Mouse (Mus musculus) liver, adult 10 weeks (tissue): Measurements from ENCODE around the gene Vsx2. TPM values are rescaled to one million over a fixed set of nuclear protein-coding genes. Genes with fewer than 3 reads are reported as not detected.

Experiments used
- polyA plus RNA-seq: library from polyadenylated mRNA; stranded (reverse); fragments of 350-450 nt; fragmentation: Illumina TruSeq; extraction: RNeasy Lipid Tissue Mini Kit (QIAGEN cat#74804); gene quantifications from one replicate; pipeline ENCODE4 v1.2.3, GENCODE M21; 2014; ENCODE audit warnings: low read depth, low replicate concordance

Vsx2 gene
- not detected for polyA plus RNA-seq

GRCm38 (mm10) chr12:84569336-84569970, at the start of gene Vsx2:
Gene Vsx2 (plus strand): TSS chr12:84569762.

GRCm38 (mm10) chr12:84616977-84617630, 47.5 kb downstream of the Vsx2 start, which contains the start of gene Abcd4:
Gene Abcd4 (minus strand): TSS chr12:84617413.

GRCm38 (mm10) chr12:84640654-84641053, 71.1 kb downstream of the Vsx2 start, which contains the start of gene Vrtn:
Gene Vrtn (plus strand): TSS chr12:84641019.

Other genes with a start within 250 kb of the Vsx2 start
- gene Coq6, start 208.1 kb upstream of the Vsx2 start, polyA plus RNA-seq = 2.3 TPM
- 0.50 TPM for gene Fam161b, start 207.9 kb upstream of the Vsx2 start, polyA plus RNA-seq
- gene Entpd5, start 160.7 kb upstream of the Vsx2 start, polyA plus RNA-seq = 157 TPM
- gene Bbof1, start 160.7 kb upstream of the Vsx2 start, polyA plus RNA-seq = 2.4 TPM
- gene Rnf113a2, start 152.6 kb upstream of the Vsx2 start, polyA plus RNA-seq = 5.3 TPM
- gene Aldh6a1, start 118.8 kb upstream of the Vsx2 start, polyA plus RNA-seq = 694 TPM
- 10.4 TPM for gene Lin52, start 118.3 kb upstream of the Vsx2 start, polyA plus RNA-seq
- gene Abcd4, start 47.7 kb downstream of the Vsx2 start, polyA plus RNA-seq = 2.9 TPM
- not detected for gene Vrtn, start 71.3 kb downstream of the Vsx2 start, polyA plus RNA-seq
- gene Syndig1l, start 129.1 kb downstream of the Vsx2 start, polyA plus RNA-seq = not detected
- gene Npc2, start 203.4 kb downstream of the Vsx2 start, polyA plus RNA-seq = 25.2 TPM
- gene Isca2, start 203.5 kb downstream of the Vsx2 start, polyA plus RNA-seq = 107 TPM